Mouse (Mus musculus): ENCODE measurements around the gene Nptx1. TPM values are rescaled to one million over a fixed set of nuclear protein-coding genes. Genes with fewer than 3 reads are reported as not detected.

Nptx1 gene
- total RNA-seq, 2 experiments from 2014 or later: 15.7 to 19.7 TPM

DNA sequence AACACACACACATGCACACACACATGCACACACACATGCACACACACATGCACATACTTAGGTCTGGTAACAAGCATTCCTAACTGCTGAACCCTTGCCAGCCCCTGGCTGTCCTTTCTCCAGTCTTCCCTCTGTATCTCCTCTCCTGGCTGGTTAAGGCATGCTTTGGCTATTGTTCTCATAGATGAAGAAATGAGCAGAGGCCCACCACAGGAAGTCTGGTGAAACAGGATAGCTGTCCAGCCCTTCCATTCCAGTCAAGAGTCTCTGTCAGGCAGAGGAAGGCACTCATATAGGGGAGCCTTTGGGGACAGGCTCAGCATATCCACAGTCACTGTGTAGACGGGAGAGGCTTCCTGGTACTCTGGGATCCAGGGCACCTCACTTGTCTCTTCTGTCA is 4.7 kb upstream of the Nptx1 start:
- intact Hi-C loops (cut with DNase I): no loop called here

DNA sequence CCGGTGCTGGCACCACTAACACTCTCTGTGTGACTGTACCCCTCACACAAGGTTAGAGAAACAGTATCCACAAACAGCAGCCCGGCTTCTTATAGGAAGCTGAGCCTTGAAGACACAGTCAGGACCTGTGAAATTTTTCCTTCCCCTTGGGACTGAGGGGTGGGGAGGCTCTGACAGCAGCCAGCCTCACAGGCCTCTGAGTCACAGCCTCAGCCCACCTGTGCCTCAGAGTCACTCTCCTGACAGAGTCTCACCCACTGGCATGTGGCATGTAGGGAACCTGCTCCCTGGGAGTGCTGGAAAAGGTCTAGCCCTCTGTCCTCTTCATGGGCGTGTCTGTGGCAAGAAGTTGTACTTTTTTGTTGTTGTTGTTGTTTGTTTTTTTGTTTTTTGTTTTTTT is 3.9 kb upstream of the Nptx1 start:
- no peak for DNase-seq
- intact Hi-C loops (cut with DNase I): no loop called here

More for the DNA sequence above, 4.7 kb upstream of the Nptx1 start:
- no peak for DNase-seq

DNA sequence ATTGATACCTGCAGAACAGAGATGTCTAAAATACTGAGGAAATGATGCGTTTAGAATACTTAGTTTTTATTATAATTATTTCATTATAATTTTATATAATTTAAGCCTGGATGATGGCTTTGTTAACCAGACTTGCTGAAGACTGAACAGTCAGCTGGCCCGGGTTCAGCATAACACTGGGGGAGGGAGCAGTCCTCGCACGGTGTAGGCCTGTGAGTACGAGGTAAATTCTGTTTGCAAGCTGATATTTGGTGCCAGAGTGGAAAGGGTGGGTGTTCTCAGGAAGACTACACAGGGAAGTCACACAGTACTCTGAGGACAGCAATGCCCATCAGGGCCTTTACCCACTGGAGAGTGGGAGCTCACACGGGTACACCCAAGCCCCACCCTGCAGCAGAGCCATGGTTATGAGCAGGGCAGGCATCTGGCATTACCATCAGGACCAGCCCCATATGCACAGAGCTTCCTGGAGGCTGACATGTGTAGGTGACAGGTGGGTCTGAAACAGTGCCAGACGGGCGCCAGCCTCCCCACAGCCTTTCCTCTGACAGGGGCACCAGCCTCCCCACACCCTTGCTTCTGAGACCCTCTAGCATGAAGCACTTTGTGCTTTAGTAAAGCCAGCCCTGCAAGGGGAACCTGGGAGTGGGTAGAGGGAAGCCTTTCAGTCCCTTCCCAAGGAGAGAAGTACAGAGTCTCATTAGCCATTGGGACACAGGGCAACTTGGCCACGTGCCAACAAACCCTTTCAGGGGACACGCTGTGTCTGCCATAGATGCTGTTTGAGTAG is 3.2 kb upstream of the Nptx1 start:
- intact Hi-C loops (cut with DNase I): no loop called here
- DNase-seq: peak; percentile 72

DNA sequence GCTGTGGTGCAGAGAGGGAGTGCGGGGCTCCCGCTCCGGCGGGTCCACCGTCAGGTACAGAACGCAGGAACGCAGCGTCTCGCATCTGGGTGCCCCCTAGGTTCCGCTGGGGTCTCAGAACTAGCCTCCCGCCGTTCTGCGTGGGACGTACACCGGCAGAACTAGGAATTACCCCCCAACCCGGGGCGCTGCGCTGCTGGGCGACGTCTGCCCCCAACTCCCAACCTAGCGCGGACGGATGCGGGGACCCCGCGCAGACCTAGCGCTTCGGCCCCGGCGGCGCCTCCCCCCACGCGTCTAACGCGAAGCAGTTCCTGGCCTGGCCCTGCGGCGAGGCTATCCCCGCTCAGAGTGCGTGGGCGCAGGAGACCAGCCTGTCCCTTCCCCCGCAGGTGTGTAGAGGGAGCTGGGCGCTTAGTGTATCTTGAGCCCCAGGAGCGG is 1.8 kb upstream of the Nptx1 start:
- no peak for DNase-seq
- intact Hi-C loops (cut with DNase I): no loop called here

DNA sequence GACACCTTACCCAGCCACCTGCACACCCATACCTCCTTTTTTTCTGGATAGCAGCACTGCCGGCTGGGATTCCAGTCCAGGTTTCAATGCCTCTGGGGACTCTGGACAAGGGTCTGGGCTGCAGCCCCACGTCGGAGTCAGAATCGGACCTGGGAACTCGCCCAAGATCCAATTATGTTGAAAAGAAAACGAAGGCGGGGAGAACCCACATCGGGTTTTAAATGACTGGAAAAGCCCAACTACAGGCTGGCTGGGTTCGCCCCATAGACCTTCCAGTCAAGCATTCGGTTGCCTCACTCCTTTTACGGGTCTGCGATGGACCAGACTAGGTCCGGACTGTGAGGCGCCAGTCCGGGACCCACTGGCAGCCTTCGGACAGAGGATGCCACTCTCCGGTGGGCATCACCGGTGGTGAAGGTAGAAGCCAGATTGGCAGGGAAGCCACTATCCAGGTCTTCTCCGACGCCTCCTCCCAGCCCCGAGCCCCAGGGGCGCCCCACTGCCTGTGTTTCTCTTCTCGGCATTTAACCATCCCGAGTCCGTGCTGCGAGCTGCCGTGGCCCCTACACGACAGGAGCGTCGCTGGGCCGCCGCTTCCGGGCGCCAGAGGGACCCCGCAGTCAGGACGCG is 1.3 kb upstream of the Nptx1 start:
- no peak for DNase-seq
- intact Hi-C loops (cut with DNase I): no loop called here

DNA sequence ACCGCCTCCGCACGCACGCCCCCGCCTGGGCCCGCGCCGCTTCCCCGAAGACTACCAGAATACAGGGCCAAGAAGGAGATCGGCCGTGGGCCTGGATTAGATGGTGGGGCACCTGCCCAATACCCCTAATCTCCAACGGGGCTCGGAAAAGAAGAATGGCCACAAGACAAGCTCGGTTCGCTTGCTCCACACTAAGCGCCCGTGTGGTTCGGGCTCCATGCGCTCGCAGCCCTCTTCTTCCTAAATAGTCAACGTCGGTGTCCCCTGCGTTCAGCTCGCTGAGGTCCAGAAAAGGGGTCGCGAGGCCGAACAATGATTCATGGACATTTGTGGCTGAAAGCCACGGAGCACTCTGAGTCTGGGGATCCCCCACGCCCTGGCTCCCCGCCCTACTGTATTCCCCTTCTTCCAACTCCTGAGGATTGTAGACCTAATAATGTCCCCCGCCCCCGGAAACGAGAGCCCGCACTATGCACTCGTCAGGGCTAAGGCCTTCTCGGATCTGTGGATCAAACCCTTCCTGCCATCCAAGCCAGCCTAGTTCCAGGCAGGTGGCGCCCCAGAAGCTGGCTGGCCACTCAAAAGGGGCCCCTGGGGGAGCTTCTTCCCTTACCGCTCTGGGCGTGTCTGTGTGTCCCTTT is 518 bp upstream of the Nptx1 start:
- DNase-seq: no peak

DNA sequence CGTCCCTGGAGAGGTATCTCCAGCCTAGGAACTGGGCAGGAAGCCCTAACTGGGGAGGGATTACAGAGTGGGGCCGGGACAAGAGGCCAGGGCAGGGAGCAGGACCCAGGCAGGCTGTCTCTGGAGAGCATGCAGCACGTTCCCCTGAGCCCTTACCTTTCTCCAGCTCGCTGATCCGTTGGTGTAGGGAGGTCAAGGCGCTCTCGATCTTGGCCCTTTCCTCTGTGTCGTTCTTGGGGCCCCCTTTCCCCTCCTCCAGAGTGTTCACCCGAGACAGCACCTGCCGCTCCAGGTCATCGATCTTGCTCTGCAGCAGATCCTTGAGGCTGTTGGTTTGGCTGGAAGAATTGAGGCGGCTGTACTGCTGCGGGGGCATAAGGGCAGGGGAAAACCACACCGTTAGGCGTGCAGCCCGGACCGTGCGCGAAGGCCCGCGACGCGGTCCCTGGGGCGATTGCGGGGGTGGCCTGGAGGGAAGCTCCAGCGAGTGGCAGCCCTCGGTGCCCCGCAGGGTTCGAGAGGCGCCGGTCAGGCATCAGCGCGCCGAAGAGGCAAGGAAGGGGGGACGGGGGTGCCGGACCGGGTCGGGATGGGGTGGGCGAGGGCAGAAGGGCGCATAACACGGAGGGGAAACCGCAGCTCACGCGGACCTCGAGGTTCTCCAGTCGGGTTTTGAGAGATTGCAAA is 914 bp downstream of the Nptx1 start:
- intact Hi-C loops (cut with DNase I): no loop called here
- DNase-seq: no peak

More for the DNA sequence above, 518 bp upstream of the Nptx1 start:
- intact Hi-C loops (cut with DNase I): no loop called here

DNA sequence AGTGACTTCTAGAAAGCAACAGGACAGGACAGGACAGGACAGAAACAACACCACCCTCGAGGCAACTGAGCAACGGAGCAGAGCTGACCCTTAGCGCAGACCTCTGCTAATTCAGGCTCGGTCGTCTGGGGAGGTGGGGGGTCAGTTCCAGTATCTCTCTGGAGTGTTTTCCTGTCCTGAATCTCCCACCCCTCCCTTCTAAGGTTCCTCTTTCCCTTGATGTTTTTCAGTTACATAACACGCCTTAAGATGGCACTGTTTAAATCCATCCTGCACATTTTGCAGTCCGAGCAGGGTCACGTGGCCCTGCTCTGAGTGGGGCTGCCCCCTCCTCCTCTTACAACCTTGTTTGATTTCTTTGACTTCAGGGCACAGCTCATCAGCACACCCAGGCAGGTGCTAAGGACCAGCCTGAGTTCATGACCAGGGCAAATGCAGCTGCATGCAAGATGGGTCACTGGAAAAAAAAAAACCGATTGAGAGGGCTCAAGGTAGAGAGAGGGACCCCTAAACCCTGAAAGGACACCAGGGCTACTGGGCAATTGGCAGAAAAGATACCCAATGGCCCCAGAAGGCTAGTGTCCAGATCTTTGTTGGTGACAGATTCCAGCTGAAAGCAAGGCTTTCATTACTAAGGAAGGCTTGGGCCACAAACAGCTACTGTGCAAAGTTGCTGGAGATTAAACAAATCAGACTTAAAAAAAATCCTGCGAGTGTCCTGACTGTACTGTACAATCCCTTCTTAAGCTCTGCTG is 1.6 kb downstream of the Nptx1 start:
- DNase-seq: no peak
- intact Hi-C loops (cut with DNase I): no loop called here

DNA sequence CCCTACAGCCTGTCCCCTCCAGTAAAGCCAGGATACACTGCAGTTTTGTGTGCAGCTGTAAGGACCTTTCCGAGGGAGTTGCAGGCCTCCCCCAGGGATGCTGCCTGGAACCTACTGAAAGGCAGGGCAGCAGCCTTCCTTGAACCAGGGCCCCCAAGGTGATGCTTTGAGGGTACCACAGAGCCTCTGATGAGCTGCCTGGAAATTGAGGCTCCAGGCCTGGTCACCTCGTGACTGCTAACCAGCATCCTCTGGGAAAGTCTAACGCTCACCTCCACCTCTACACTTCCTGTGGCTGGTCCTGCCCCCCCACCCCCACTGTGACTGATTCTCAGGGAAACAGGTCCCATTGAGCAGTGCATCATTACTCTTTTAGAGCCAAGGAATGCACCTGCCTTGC is 2.3 kb downstream of the Nptx1 start:
- no peak for DNase-seq
- intact Hi-C loops (cut with DNase I): no loop called here

DNA sequence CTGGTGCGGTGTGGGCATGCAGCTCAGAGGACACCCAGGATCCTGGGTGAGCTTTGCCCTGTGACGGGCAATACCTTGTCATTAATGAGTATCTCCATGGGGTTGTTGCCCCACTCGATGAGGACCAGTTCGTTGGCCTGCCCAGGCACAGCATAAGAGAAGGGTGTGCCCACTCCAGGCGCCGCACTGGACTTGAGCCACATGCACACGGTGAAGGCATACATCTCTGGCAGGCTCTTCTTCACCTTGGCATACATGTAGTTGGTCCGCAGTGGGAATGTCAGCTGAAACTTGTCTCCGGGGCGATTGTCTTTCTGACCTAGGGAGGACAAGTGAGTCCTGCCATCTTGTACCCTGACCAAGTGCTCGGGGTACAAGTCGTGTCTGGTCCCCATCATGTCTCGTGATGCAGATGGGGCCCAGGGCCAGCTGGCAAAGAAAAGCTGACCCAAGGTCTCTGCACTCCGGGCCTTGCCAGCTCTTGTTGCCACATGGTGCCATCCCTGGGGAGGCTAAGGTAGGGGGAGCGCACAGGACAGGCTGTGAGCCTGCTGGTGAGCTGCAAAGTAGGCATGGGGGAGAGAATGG is 2.9 kb downstream of the Nptx1 start:
- peak; percentile 68 for DNase-seq
- intact Hi-C loops (cut with DNase I): no loop called here

DNA sequence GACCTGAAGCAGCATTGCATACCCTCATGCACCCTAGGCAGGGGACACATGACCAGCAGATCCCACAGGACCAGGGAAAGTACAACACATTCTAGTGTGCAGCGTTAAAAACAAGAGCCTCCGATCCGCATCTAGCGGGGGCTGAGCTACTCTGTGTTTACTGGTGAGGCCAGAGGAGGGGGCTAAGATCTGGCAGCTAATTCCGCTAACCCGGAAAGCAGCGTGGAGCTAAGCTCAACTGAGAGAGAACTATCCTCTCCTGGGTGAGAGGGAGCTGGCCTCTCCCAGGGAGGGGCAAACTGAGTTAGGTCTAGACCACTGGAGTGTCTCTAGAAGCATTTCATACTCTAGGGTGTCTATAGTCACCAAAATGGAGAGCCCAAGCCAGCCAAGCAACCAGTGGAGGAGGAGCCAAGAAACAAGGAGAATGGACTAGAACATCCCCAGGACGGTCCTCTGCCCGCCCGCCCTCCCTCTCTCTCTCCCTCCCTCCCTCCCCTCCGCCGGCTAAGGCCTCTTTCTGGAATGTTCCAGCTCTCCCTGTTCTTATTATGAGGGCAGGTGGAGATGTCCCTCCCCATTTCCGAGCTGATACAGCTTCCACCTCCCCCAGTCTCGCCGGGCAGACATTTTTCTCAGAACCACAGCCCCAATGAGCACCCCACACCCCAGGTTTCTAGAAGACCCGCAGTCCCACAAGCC is 3.6 kb downstream of the Nptx1 start:
- intact Hi-C loops (cut with DNase I): no loop called here
- no peak for DNase-seq

DNA sequence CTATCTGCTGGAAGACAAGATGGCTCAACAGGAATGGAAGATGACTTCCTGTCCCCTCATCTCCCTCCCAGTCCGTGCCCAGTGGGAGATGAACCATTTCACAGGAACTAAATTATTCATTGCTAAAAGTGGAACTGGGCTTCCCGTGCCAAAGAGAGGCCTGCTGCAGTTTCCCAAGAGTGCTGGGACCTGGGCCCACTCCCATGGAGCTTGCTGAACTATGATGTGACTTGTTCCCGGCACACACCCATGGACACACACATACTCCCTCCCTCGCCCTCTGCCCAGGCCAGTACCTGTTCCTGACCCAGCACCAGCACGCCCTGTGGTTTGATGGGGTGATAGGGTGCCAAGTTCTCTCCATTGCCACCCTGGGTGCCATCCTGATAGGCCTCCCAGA is 4.7 kb downstream of the Nptx1 start:
- DNase-seq: no peak
- intact Hi-C loops (cut with DNase I): no loop called here

DNA sequence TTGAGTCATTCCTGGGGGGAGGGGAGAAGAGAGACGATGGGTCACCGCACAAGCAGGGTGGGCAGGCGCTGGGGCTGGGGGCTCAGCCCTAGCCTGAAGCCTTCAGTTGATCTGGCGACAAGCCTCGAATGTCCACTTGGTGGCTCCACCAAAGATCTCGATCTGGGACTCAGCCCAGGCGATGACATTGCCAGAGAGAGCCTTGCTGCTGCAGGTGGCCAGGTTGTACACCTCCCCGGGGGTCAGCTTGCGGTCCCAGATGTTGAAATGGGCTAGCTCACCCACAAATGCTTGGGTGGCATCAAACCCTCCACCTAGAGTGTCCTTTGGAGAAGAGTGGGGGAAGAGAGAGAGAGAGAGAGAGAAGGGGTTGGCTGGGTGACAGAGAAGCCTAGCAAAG is 5.2 kb downstream of the Nptx1 start:
- no peak for DNase-seq
- intact Hi-C loops (cut with DNase I): no loop called here

DNA sequence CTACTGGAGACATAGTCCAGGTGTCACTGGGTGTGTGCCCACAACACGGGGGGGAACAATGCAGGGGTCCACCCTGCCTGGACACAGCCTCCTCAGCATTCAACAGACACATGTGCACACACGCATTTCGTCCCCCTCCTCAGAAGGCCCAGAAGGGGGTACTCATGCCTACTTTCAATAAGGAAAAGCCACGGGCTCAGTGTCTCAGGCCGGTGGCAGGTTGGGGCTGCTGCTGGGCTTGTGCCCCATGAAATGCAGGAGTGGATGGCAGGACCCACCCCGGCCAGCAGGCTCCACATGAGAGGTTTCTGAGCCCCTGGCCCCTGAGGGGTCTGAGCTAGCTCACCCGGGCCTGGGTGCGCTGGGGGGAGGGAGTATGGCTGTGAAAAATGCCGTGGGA is 6.5 kb downstream of the Nptx1 start:
- intact Hi-C loops (cut with DNase I): no loop called here
- DNase-seq: no peak

DNA sequence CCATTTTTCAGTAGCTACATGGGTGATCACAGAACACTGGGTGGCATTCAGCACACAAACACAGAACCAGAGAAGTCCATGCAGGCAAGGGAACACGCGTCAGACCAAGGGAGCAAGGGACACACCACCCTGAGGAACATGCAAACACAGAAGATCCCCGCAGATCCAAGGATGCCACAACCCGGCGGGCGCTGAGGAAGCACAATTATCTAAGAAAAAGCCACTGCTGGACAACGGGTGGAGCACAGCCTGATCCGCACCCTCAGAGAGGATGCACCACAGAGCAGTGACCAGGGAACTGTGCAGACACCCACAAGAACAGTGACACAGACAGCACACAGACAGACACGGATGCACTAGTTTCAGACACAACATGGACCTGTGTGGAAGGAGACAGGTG is 7.0 kb downstream of the Nptx1 start:
- DNase-seq: no peak
- intact Hi-C loops (cut with DNase I): no loop called here

DNA sequence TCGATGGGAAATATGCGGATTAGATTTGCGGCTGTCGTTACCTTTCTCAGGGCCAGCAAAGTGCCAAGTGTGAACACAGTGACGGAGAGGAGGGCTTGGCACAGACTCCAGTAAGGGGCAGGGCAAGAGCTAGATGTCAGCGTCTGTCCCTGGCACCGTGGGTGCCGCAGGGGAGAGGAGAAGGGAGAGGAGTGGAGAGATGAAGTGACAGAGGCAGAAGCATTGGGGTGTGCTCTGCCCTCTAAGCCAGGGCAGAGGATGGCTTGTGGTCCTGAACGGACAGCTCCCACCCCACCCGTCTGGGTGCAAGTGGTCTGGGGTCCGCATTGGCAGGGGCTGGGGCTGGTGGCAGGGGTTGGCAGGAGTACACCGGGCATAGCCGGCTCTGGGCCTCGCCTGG is 7.6 kb downstream of the Nptx1 start:
- peak; percentile 56 for DNase-seq
- intact Hi-C loops (cut with DNase I): no loop called here

DNA sequence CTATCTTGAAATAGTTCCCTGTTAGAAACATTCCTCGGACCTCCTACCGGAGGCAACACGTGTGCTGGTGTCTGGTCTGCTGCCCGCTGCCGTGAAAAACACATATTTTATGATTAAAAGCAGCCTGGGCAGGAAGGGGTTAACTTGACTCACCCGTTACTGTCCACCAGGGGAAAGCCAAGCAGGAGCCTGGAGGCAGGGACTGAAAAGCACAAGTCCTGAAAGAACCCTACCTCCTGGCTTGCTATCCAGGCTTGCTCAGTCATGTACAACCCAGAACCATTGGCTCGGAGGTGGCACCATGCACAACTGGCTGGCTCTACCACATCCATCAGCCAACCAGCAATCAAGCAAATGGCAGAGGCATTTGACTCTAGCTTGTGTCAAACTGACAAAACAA is 13.8 kb downstream of the Nptx1 start:
- intact Hi-C loops (cut with DNase I): no loop called here
- no peak for DNase-seq

DNA sequence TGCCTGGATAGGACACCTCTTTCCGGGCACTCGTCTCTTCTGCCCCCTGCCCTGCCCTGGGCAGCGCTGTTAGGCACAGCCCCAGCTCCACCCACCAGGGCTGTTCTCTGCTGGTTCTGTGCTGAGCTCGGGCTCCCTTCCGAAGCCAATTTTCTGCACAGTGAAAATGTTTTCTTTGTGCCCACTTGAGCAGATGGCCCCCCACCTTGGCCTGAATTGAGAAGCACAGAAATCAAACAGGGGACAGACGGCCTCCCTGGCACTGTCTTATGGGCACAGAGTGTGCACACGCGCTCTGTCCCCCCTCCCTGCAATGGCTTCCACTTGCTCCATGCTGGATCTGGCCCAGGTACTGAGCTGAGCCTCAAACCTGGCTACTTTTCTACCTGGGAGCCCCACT is 15.1 kb downstream of the Nptx1 start:
- peak; percentile 89 for DNase-seq
- intact Hi-C loops (cut with DNase I): no loop called here

DNA sequence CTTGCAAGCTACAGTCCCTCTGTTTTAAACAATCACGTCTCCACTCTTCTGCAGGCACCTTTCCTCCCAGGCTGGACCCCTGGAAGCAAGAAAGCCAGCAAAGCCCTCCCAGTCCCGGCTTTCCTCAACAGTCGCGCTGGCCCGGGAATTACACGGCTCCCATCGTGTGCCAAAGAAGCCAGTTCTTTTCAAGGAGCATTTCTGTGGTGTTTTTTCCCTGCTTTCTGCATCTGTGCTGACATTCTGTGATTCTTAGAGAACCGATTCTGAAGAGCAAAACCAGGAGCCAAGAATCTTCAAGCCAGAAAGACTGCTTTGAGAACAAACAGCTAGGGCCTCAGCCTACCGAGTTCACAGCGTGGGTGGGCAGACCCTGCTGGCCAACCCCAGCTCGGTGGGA is 18.6 kb downstream of the Nptx1 start:
- intact Hi-C loops (cut with DNase I): no loop called here
- no peak for DNase-seq

Data from left cerebral cortex, postnatal 4 days (tissue).